Mouse (Mus musculus) ES-E14 (cell line): ENCODE data around the gene Mthfd1l. TPM values are rescaled to one million over a fixed set of nuclear protein-coding genes. Genes with fewer than 3 reads are reported as not detected.

ENCODE experiments used
- DNase-seq: peaks from one replicate; pipeline ENCODE4 v3.0.0-alpha.2; 2013; ENCODE audit warnings: low read depth, low spot score
- H3K27ac ChIP-seq: 2 replicates; pipeline ENCODE4 v1.5.1; 2012; ENCODE audit warnings: low read depth, mild to moderate bottlenecking, low read length, moderate library complexity, mixed read lengths; ENCODE audit not compliant: poor library complexity, insufficient read depth, severe bottlenecking
- H3K36me3 ChIP-seq: 2 replicates; pipeline ENCODE4 v1.6.1; 2012; ENCODE audit warnings: mild to moderate bottlenecking, low read length, moderate library complexity, mixed read lengths; ENCODE audit not compliant: control insufficient read depth, poor library complexity, insufficient read depth, severe bottlenecking
- H3K4me1 ChIP-seq, 2 experiments: fragments of 150-350 bp in 1 of 2; sonication (generic) in 1 of 2; 2 replicates each; pipeline ENCODE4 v1.6.1; 2012; ENCODE audit warnings: low read length in 2 of 2, mild to moderate bottlenecking in 1 of 2, mixed read lengths in 1 of 2; ENCODE audit not compliant: control insufficient read depth in 2 of 2, insufficient read depth in 2 of 2, poor library complexity in 1 of 2
- H3K4me3 ChIP-seq, 2 experiments: fragments of 150-350 bp in 1 of 2; sonication (generic) in 1 of 2; 2 replicates each; pipeline ENCODE4 v1.5.1; 2012; ENCODE audit warnings: low read length in 2 of 2, low read depth in 1 of 2, mild to moderate bottlenecking in 1 of 2, mixed read lengths in 1 of 2; ENCODE audit not compliant: insufficient read depth in 1 of 2, poor library complexity in 1 of 2, severe bottlenecking in 1 of 2
- H3K9ac ChIP-seq: 2 replicates; pipeline ENCODE4 v1.6.1; 2012; ENCODE audit warnings: low read depth, mild to moderate bottlenecking, low read length, mixed read lengths; ENCODE audit not compliant: poor library complexity, insufficient read depth, severe bottlenecking
- H3K9me3 ChIP-seq: fragments of 150-350 bp; sonication (generic); 2 replicates; pipeline ENCODE4 v1.6.1; 2012; ENCODE audit warnings: low read depth, mild to moderate bottlenecking, low read length; ENCODE audit not compliant: control insufficient read depth, insufficient read depth
- CHD2 ChIP-seq: IDR thresholded peaks from 2 replicates; pipeline ENCODE4 v1.6.1; 2014; ENCODE audit warnings: mild to moderate bottlenecking, low read depth, low read length, inconsistent platforms
- HCFC1 ChIP-seq: IDR thresholded peaks from 2 replicates; pipeline ENCODE4 v1.6.1; 2012; ENCODE audit warnings: low read length, inconsistent platforms, borderline replicate concordance; ENCODE audit not compliant: insufficient read depth
- MAFK ChIP-seq: IDR thresholded peaks from 2 replicates; pipeline ENCODE4 v1.6.1; 2014; ENCODE audit warnings: mild to moderate bottlenecking, low read depth, low read length, inconsistent platforms; ENCODE audit not compliant: insufficient read depth
- ZC3H11A ChIP-seq: IDR thresholded peaks from 2 replicates; pipeline ENCODE4 v1.6.1; 2012; ENCODE audit warnings: low read depth, mild to moderate bottlenecking, inconsistent platforms, low read length, borderline replicate concordance
- ZNF384 ChIP-seq: IDR thresholded peaks from 2 replicates; pipeline ENCODE4 v1.6.1; 2012; ENCODE audit warnings: low read depth, low read length, inconsistent platforms
- in situ Hi-C, 2 experiments: fragments of 600-800 bp; cut with MboI; formaldehyde crosslinking; loops; one replicate each; pipeline ENCODE4 v1.15.1; 2025; ENCODE audit warnings: low sequenced_read_pairs in 2 of 2, inconsistent platforms in 1 of 2; ENCODE audit not compliant: unreplicated experiment in 2 of 2
- total RNA-seq: library from RNA; depleted of rRNA; stranded (reverse); fragments of 300-350 nt; gene quantifications from 2 replicates; pipeline ENCODE4 v1.2.3, GENCODE M21; 2012

Mthfd1l gene
- total RNA-seq, 1 experiment, result 48.5 TPM

- H3K9ac ChIP-seq, result no peak overlapping the region
- in situ Hi-C loops, result no loop called here
- no peaks in the 10 kb centered on the region for H3K9me3 ChIP-seq
- no peak for DNase-seq
- peaks cover 0 to 6% of the 10 kb centered on the region in 2 experiments; a peak in 1 of 4 replicates for H3K4me1 ChIP-seq
- no peak overlapping the region for H3K4me3 ChIP-seq
- H3K36me3 ChIP-seq, result no peaks in the 10 kb centered on the region
- no peak for TF ChIP-seq MAFK
- no peak for TF ChIP-seq HCFC1
- TF ChIP-seq ZC3H11A, result no peak
- no peak for TF ChIP-seq CHD2
- no peak overlapping the region for H3K27ac ChIP-seq
Observed at GRCm38 (mm10) chr10:4181953-4182352, 209.0 kb downstream of the Mthfd1l start.

- H3K27ac ChIP-seq, result no peak overlapping the region
- no peak overlapping the region for H3K9ac ChIP-seq
- in situ Hi-C loops, result no loop called here
- H3K36me3 ChIP-seq, result no peaks in the 10 kb centered on the region
- no peak overlapping the region for H3K4me3 ChIP-seq
- TF ChIP-seq MAFK (no peak), ZC3H11A (no peak), HCFC1 (no peak), CHD2 (no peak), ZNF384 (no peak)
- H3K4me1 ChIP-seq, result peaks cover 0 to 6% of the 10 kb centered on the region in 2 experiments; a peak in 1 of 4 replicates
- no peak for DNase-seq
- no peaks in the 10 kb centered on the region for H3K9me3 ChIP-seq
Observed at GRCm38 (mm10) chr10:4182406-4182805, 209.5 kb downstream of the Mthfd1l start.

GRCm38 (mm10) chr10:4188614-4189402 is 215.9 kb downstream of the Mthfd1l start:
- DNase-seq, result no peak
- Histone ChIP-seq H3K4me1 (no peaks in the 10 kb centered on the region), H3K4me3 (no peak overlapping the region), H3K27ac (no peak overlapping the region), H3K9me3 (no peaks in the 10 kb centered on the region), H3K9ac (no peak overlapping the region), H3K36me3 (no peaks in the 10 kb centered on the region)
- TF ChIP-seq ZNF384 (no peak), MAFK (peak; percentile 75), CHD2 (no peak)
- in situ Hi-C loops, result no loop called here

GRCm38 (mm10) chr10:4189422-4189821 is 216.5 kb downstream of the Mthfd1l start:
- no peak overlapping the region for H3K9ac ChIP-seq
- H3K27ac ChIP-seq, result no peak overlapping the region
- no peaks in the 10 kb centered on the region for H3K9me3 ChIP-seq
- in situ Hi-C loops, result no loop called here
- no peaks in the 10 kb centered on the region for H3K4me1 ChIP-seq
- no peaks in the 10 kb centered on the region for H3K36me3 ChIP-seq
- TF ChIP-seq MAFK, result no peak
- no peak for TF ChIP-seq ZNF384
- no peak for TF ChIP-seq ZC3H11A
- no peak for TF ChIP-seq HCFC1
- TF ChIP-seq CHD2, result no peak
- DNase-seq, result no peak
- no peak overlapping the region for H3K4me3 ChIP-seq

- in situ Hi-C loops, result no loop called here
Observed at GRCm38 (mm10) chr10:4198978-4199377, 226.1 kb downstream of the Mthfd1l start.

More at GRCm38 (mm10) chr10:4198978-4199377, 226.1 kb downstream of the Mthfd1l start:
- TF ChIP-seq CHD2 (no peak), ZC3H11A (no peak)
- DNase-seq, result no peak
- H3K9ac ChIP-seq, result no peak overlapping the region
- H3K27ac ChIP-seq, result no peak overlapping the region
- no peak overlapping the region for H3K4me3 ChIP-seq
- H3K36me3 ChIP-seq, result no peaks in the 10 kb centered on the region
- H3K9me3 ChIP-seq, result no peaks in the 10 kb centered on the region
- H3K4me1 ChIP-seq, result 0 out of 4 replicates have a peak, but pooled peaks cover 0 to 2% of the 10 kb centered on the region in 2 experiments
